Mouse (Mus musculus): ENCODE measurements at regions not wholly inside any gene's neighbourhood (a gene's known extent, or its start where the extent isn't known, plus 50 kb on each side); places are given as distances from the start of the nearest gene placed in this dataset.

DNA sequence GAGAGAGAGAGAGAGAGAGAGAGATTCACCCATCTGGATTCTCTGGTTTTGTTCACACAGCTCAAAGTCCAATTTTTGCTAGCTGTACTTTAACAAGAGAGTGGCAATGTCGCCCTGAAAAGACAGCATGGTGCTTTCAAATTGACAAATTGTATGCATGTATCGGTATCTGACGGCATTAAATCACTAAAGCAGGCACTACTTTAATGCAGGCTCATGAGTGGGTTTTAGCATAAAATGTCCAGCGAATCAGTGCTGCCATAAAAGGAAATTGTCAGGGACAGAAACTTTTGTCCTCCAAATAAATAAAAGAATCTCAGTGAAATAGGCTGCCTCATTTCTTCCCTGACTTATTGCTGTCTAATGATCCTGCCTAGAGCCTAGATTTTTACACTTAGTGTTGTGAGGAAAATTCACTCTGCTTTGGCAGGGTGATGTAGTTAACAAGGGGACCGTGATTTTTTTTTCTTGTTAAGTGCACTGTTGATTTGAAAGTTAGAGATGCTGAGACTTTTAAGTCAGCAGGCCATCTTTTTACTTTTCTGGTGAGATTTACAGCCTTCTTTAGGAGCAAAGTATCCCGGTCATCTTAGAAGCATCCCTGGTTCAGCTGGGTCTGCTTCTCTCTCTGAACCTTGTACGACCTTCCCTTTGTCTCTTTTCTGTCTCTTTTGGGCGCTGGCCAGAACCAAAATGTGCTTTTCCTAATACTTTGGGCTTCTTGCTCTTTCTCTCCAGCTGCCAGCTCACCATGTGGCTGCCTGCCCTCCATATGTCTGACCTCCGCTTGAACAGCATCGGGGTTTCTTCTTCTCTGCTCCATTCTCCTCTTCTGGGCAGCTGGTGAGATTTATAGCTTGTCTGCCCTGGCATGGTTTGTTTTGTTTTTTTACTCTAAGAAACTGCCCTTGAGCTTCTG lies 212.5 kb downstream of the Gxylt1 start:
- TF ChIP-seq CTCF (IDR thresholded peaks at IDR 0.05; ENCODE audit: low read depth) (no peak), EP300 (optimal IDR thresholded peaks at IDR 0.05) (no peak)
